Mouse (Mus musculus): ENCODE measurements around the gene Col6a2. TPM values are rescaled to one million over a fixed set of nuclear protein-coding genes. Genes with fewer than 3 reads are reported as not detected.

The Col6a2 gene
- polyA plus RNA-seq, 1 experiment, result 63.3 TPM

GRCm38 (mm10) chr10:76667197-76667805 is 43.9 kb upstream of the Col6a2 start:
- Histone ChIP-seq H3K4me2 (ENCODE audit: low read depth) (no peak overlapping the region), H3K27me3 (ENCODE audit: control insufficient read depth, insufficient read depth, insufficient read length) (no peaks in the 10 kb centered on the region), H3K4me3 (no peak overlapping the region), H3K79me2 (ENCODE audit: control insufficient read depth, insufficient read depth) (no peaks in the 10 kb centered on the region), H3ac (ENCODE audit: control insufficient read depth, insufficient read length) (no peak overlapping the region), H3K36me3 (ENCODE audit: control insufficient read depth, insufficient read depth) (no peaks in the 10 kb centered on the region)
- TF ChIP-seq MYOD1 (IDR thresholded peaks at IDR 0.05; ENCODE audit: control insufficient read depth in 1 of 3, insufficient read length in 2 of 3, low read depth in 2 of 3) (peak in 2 of 3 experiments; percentile 57 to 59), POLR2AphosphoS2 (IDR thresholded peaks at IDR 0.05; ENCODE audit: insufficient read length, low read depth) (no peak), REST (IDR thresholded peaks at IDR 0.05; ENCODE audit: insufficient read depth, insufficient read length) (no peak)

GRCm38 (mm10) chr10:76665551-76665950 is 42.1 kb upstream of the Col6a2 start:
- Histone ChIP-seq H3K27me3 (ENCODE audit: control insufficient read depth, insufficient read depth, insufficient read length) (no peaks in the 10 kb centered on the region), H3K79me2 (ENCODE audit: control insufficient read depth, insufficient read depth) (no peaks in the 10 kb centered on the region), H3K36me3 (ENCODE audit: control insufficient read depth, insufficient read depth) (no peaks in the 10 kb centered on the region), H3K4me2 (ENCODE audit: low read depth) (no peak overlapping the region), H3K4me3 (no peak overlapping the region), H3ac (ENCODE audit: control insufficient read depth, insufficient read length) (no peak overlapping the region)
- TF ChIP-seq USF1 (IDR thresholded peaks at IDR 0.05; ENCODE audit: low read depth), result no peak
- no peak for TF ChIP-seq POLR2AphosphoS2 (IDR thresholded peaks at IDR 0.05; ENCODE audit: insufficient read length, low read depth)
- no peak for TF ChIP-seq CEBPB (IDR thresholded peaks at IDR 0.05; ENCODE audit: insufficient read depth, poor library complexity, severe bottlenecking)
- no peak for TF ChIP-seq SRF (IDR thresholded peaks at IDR 0.05; ENCODE audit: control insufficient read depth, insufficient read length, low read depth)
- no peak for TF ChIP-seq MYOG (IDR thresholded peaks at IDR 0.05; ENCODE audit: control insufficient read depth in 1 of 3, insufficient read depth in 1 of 3, insufficient read length in 2 of 3, low read depth in 2 of 3)
- TF ChIP-seq MYOD1 (IDR thresholded peaks at IDR 0.05; ENCODE audit: control insufficient read depth in 1 of 3, insufficient read length in 2 of 3, low read depth in 2 of 3), result no peak
- TF ChIP-seq E2F4 (IDR thresholded peaks at IDR 0.05; ENCODE audit: insufficient read depth), result no peak
- TF ChIP-seq MAX (IDR thresholded peaks at IDR 0.05; ENCODE audit: low read depth), result no peak
- no peak for TF ChIP-seq TCF12 (IDR thresholded peaks at IDR 0.05; ENCODE audit: insufficient read depth, poor library complexity, severe bottlenecking)
- no peak for TF ChIP-seq POLR2A (IDR thresholded peaks at IDR 0.05; ENCODE audit: insufficient read length, low read depth)
- TF ChIP-seq TCF3 (IDR thresholded peaks at IDR 0.05; ENCODE audit: insufficient read length, low read depth), result no peak
- no peak for TF ChIP-seq REST (IDR thresholded peaks at IDR 0.05; ENCODE audit: insufficient read depth, insufficient read length)

GRCm38 (mm10) chr10:76664156-76665115 is 41.0 kb upstream of the Col6a2 start:
- no peaks in the 10 kb centered on the region for H3K36me3 ChIP-seq (ENCODE audit: control insufficient read depth, insufficient read depth)
- peak overlapping the region; percentile 31 for H3K4me2 ChIP-seq (ENCODE audit: low read depth)
- no peak overlapping the region for H3ac ChIP-seq (ENCODE audit: control insufficient read depth, insufficient read length)
- H3K4me3 ChIP-seq, result no peak overlapping the region
- H3K27me3 ChIP-seq (ENCODE audit: control insufficient read depth, insufficient read depth, insufficient read length), result no peaks in the 10 kb centered on the region
- peak; percentile 95 for TF ChIP-seq CEBPB (IDR thresholded peaks at IDR 0.05; ENCODE audit: insufficient read depth, poor library complexity, severe bottlenecking)
- no peak for TF ChIP-seq MYOG (IDR thresholded peaks at IDR 0.05; ENCODE audit: control insufficient read depth in 1 of 3, insufficient read depth in 1 of 3, insufficient read length in 2 of 3, low read depth in 2 of 3)
- H3K79me2 ChIP-seq (ENCODE audit: control insufficient read depth, insufficient read depth), result no peaks in the 10 kb centered on the region

- Histone ChIP-seq H3K27me3 (ENCODE audit: control insufficient read depth, insufficient read depth, insufficient read length) (no peaks in the 10 kb centered on the region), H3K79me2 (ENCODE audit: control insufficient read depth, insufficient read depth) (no peaks in the 10 kb centered on the region), H3K4me3 (no peak overlapping the region), H3K36me3 (ENCODE audit: control insufficient read depth, insufficient read depth) (no peaks in the 10 kb centered on the region), H3K4me2 (ENCODE audit: low read depth) (peak overlapping the region; percentile 39), H3ac (ENCODE audit: control insufficient read depth, insufficient read length) (no peak overlapping the region)
- no peak for TF ChIP-seq SRF (IDR thresholded peaks at IDR 0.05; ENCODE audit: control insufficient read depth, insufficient read length, low read depth)
- TF ChIP-seq E2F4 (IDR thresholded peaks at IDR 0.05; ENCODE audit: insufficient read depth), result no peak
- no peak for TF ChIP-seq MYOG (IDR thresholded peaks at IDR 0.05; ENCODE audit: control insufficient read depth in 1 of 3, insufficient read depth in 1 of 3, insufficient read length in 2 of 3, low read depth in 2 of 3)
- TF ChIP-seq MAX (IDR thresholded peaks at IDR 0.05; ENCODE audit: low read depth), result no peak
- peak in 2 of 3 experiments; percentile 14 to 21 for TF ChIP-seq MYOD1 (IDR thresholded peaks at IDR 0.05; ENCODE audit: control insufficient read depth in 1 of 3, insufficient read length in 2 of 3, low read depth in 2 of 3)
- no peak for TF ChIP-seq TCF3 (IDR thresholded peaks at IDR 0.05; ENCODE audit: insufficient read length, low read depth)
- TF ChIP-seq POLR2A (IDR thresholded peaks at IDR 0.05; ENCODE audit: insufficient read length, low read depth), result no peak
Observed at GRCm38 (mm10) chr10:76653345-76654336, 30.2 kb upstream of the Col6a2 start.

Measured in myocyte (in vitro differentiated cells).